Mouse (Mus musculus) hindbrain, embryonic 12.5 days (tissue): ENCODE measurements around the gene Cfc1. TPM values are rescaled to one million over a fixed set of nuclear protein-coding genes. Genes with fewer than 3 reads are reported as not detected.
"Not testable (repeated sequence)": the region's sequence is repeated elsewhere in the genome, so short reads cannot be mapped to it uniquely, and the experiment has no call there.

Experiments
- ATAC-seq: fragments of 200-750 bp; cut with Nextera tagmentation; 2 replicates; pipeline ENCODE4 v1.8.0; 2017; ENCODE audit warnings: moderate TSS enrichment; ENCODE audit not compliant: low FRiP score
- H3K27ac ChIP-seq: fragments of 300-500 bp; sonication (generic); 2 replicates; pipeline ENCODE4 v1.5.1; 2016; ENCODE audit warnings: mild to moderate bottlenecking
- H3K27me3 ChIP-seq: fragments of 300-500 bp; sonication (generic); 2 replicates; pipeline ENCODE4 v1.6.1; 2016; ENCODE audit warnings: mild to moderate bottlenecking
- H3K36me3 ChIP-seq: fragments of 300-500 bp; sonication (generic); 2 replicates; pipeline ENCODE4 v1.6.1; 2016; ENCODE audit warnings: mild to moderate bottlenecking
- H3K4me1 ChIP-seq: fragments of 300-500 bp; sonication (generic); 2 replicates; pipeline ENCODE4 v1.6.1; 2016
- H3K4me2 ChIP-seq: fragments of 300-500 bp; sonication (generic); replicated peaks from 2 replicates; pipeline ENCODE4 v1.6.1; 2016; ENCODE audit warnings: mild to moderate bottlenecking
- H3K4me3 ChIP-seq: fragments of 300-500 bp; sonication (generic); 2 replicates; pipeline ENCODE4 v1.5.1; 2016; ENCODE audit warnings: mild to moderate bottlenecking
- H3K9ac ChIP-seq: fragments of 300-500 bp; sonication (generic); 2 replicates; pipeline ENCODE4 v1.6.1; 2016; ENCODE audit warnings: mild to moderate bottlenecking, moderate library complexity
- H3K9me3 ChIP-seq: fragments of 300-500 bp; sonication (generic); replicated peaks from 2 replicates; pipeline ENCODE4 v1.6.1; 2016; ENCODE audit warnings: mild to moderate bottlenecking
- WGBS: fragments of 180-500 bp; shearing (Covaris S2); methylation state at CpG from one replicate; pipeline ENCODE4 v1.1.7; 2016; 5-methylcytosine and 5-hydroxymethylcytosine counted together
- polyA plus RNA-seq: library from polyadenylated mRNA; unstranded; fragments of >200 nt; fragmentation: Nextera tagmentation; extraction: Ambion mirVana; gene quantifications from 2 replicates; pipeline ENCODE4 v1.2.1, GENCODE M21; 2016

Gene Cfc1
- polyA plus RNA-seq: not detected in 2 replicates

GRCm38 (mm10) chr1:34535043-34535698, at the start of gene Cfc1:
Gene Cfc1, plus strand, starts transcription at chr1:34535648.
- Histone ChIP-seq H3K27me3 (peaks cover 39% of the 10 kb centered on the region), H3K4me1 (peaks cover 12% of the 10 kb centered on the region), H3K4me2 (peak within 1 kb of the TSS; percentile 35)
- not testable (repeated sequence) for H3K27ac ChIP-seq, H3K9ac ChIP-seq, H3K36me3 ChIP-seq, ATAC-seq, H3K4me3 ChIP-seq, H3K9me3 ChIP-seq
- WGBS: 22% methylated on average over 7 of the region's 7 CpGs

GRCm38 (mm10) chr1:34487383-34487782, 48.1 kb upstream of the Cfc1 start:
- Histone ChIP-seq H3K4me2 (no peak overlapping the region), H3K27ac (no peak overlapping the region)
- 89% methylated on average over 3 of the region's 3 CpGs for WGBS

DNA sequence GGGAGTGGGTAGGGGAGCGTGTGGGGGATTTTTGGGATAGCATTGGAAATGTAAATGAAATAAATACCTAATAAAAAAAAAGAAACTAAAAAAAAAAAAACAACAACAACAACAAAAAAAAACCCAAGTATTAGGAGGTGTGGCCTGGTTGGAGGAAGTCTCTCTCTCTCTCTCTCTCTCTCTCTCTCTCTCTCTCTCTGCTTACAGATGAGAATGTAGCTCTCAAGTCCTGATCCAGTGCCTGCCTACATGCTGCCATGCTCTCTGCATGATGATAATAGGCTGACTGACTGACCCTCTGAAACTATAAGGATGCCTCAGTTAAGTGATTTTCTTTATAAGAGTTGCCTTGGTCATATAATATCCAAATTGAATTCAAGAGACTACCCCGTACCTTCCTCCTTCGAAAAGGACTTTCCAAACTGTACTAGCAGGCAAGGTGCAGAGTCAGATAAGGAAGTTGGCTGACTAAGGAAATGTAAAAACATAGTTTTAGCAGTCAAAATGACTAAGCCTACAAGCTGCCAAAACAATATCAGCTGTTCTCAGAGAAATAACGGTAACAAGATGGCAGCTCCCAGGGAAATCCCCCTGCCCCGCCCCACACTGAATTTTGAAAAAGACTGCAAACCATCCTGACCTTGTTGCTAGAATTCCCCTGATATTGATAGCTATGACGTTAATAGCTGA, 45.5 kb upstream of the Cfc1 start:
- Histone ChIP-seq H3K9ac (no peak overlapping the region), H3K27ac (no peak overlapping the region), H3K4me3 (no peak overlapping the region), H3K36me3 (no peaks in the 10 kb centered on the region), H3K27me3 (no peaks in the 10 kb centered on the region), H3K4me2 (no peak overlapping the region), H3K4me1 (peaks cover 5% of the 10 kb centered on the region; the same call in 1 of the 2 replicates), H3K9me3 (no peaks in the 10 kb centered on the region)
- no peak for ATAC-seq
- WGBS: 91% methylated on average over 6 of the region's 6 CpGs

More at GRCm38 (mm10) chr1:34487383-34487782, 48.1 kb upstream of the Cfc1 start:
- Histone ChIP-seq H3K4me3 (no peak overlapping the region), H3K27me3 (0 out of 2 replicates have a peak, but pooled peaks cover 3% of the 10 kb centered on the region), H3K9ac (no peak overlapping the region), H3K4me1 (peaks cover 5% of the 10 kb centered on the region; the same call in 1 of the 2 replicates), H3K9me3 (no peaks in the 10 kb centered on the region), H3K36me3 (no peaks in the 10 kb centered on the region)
- no peak for ATAC-seq

GRCm38 (mm10) chr1:34491480-34491879, 44.0 kb upstream of the Cfc1 start:
- no peaks in the 10 kb centered on the region for H3K36me3 ChIP-seq
- H3K4me2 ChIP-seq: no peak overlapping the region
- H3K4me3 ChIP-seq: no peak overlapping the region
- WGBS: 89% methylated on average over 4 of the region's 4 CpGs
- no peak overlapping the region for H3K27ac ChIP-seq
- ATAC-seq: no peak
- H3K9ac ChIP-seq: no peak overlapping the region
- no peaks in the 10 kb centered on the region for H3K4me1 ChIP-seq
- no peaks in the 10 kb centered on the region for H3K27me3 ChIP-seq
- H3K9me3 ChIP-seq: no peaks in the 10 kb centered on the region

DNA sequence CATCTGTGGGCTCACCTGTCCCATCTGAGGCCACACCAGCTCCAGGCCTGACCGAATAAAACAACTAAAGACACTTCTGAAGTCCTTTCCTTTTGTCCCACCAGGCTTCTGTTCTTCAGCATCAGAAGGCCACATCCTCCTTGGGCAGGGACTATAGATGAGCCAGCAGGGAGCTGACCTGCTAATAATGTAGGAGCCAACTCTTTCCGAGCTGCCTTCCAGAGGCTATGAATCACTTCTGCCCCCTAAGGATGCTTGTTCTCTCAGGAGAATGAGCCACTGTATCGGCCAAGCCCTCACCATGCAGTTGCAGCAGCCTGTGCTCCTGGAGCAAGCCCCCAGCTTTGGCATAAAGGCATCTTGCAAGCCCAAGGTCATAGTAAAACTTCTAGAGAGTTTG, 32.5 kb upstream of the Cfc1 start:
- WGBS: 29% methylated on average over 3 of the region's 3 CpGs
- Histone ChIP-seq H3K4me2 (no peak overlapping the region), H3K4me3 (no peak overlapping the region), H3K4me1 (no peaks in the 10 kb centered on the region), H3K9me3 (no peaks in the 10 kb centered on the region), H3K27me3 (no peaks in the 10 kb centered on the region), H3K9ac (no peak overlapping the region), H3K36me3 (no peaks in the 10 kb centered on the region), H3K27ac (no peak overlapping the region)
- ATAC-seq: no peak

- H3K4me3 ChIP-seq: no peak overlapping the region
- no peaks in the 10 kb centered on the region for H3K36me3 ChIP-seq
- ATAC-seq: no peak
- H3K9me3 ChIP-seq: no peaks in the 10 kb centered on the region
- H3K27me3 ChIP-seq: no peaks in the 10 kb centered on the region
- no peak overlapping the region for H3K4me2 ChIP-seq
- no peak overlapping the region for H3K9ac ChIP-seq
- H3K27ac ChIP-seq: no peak overlapping the region
- H3K4me1 ChIP-seq: no peaks in the 10 kb centered on the region
- WGBS: 56% methylated on average over 7 of the region's 7 CpGs
Measured at GRCm38 (mm10) chr1:34505307-34505706, 30.1 kb upstream of the Cfc1 start.

GRCm38 (mm10) chr1:34505970-34506551, 29.4 kb upstream of the Cfc1 start:
- H3K27me3 ChIP-seq: no peaks in the 10 kb centered on the region
- H3K4me1 ChIP-seq: peaks cover 3% of the 10 kb centered on the region; the same call in 1 of the 2 replicates
- H3K36me3 ChIP-seq: no peaks in the 10 kb centered on the region
- no peak overlapping the region for H3K27ac ChIP-seq
- H3K9ac ChIP-seq: no peak overlapping the region
- H3K9me3 ChIP-seq: no peaks in the 10 kb centered on the region
- 82% methylated on average over 4 of the region's 4 CpGs for WGBS
- no peak overlapping the region for H3K4me3 ChIP-seq
- no peak overlapping the region for H3K4me2 ChIP-seq
- ATAC-seq: no peak

DNA sequence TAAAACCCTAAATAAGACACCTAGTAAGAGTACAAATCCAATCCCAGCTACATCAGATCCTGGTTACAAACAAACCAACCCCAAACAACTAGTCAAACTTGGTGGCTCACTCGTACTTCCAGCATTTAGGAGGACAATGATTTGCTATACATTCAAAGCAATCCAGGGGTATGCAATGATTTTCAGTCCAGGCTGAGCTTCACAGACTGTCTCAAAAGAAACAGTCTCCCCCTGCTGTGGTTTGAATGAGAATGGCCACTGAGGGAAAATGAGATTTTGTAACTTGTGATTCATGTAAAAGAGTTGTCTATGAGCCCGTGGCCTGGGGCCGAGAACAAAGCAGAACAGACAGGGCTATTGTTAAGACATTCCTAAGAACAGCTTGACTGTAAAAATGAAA, 27.5 kb upstream of the Cfc1 start:
- 74% methylated on average over 3 of the region's 3 CpGs for WGBS
- no peak for ATAC-seq
- peaks cover 3% of the 10 kb centered on the region; the same call in 1 of the 2 replicates for H3K4me1 ChIP-seq
- H3K36me3 ChIP-seq: no peaks in the 10 kb centered on the region
- no peak overlapping the region for H3K9ac ChIP-seq
- no peak overlapping the region for H3K4me2 ChIP-seq
- H3K9me3 ChIP-seq: no peaks in the 10 kb centered on the region
- H3K27ac ChIP-seq: no peak overlapping the region
- H3K4me3 ChIP-seq: no peak overlapping the region
- H3K27me3 ChIP-seq: no peaks in the 10 kb centered on the region

DNA sequence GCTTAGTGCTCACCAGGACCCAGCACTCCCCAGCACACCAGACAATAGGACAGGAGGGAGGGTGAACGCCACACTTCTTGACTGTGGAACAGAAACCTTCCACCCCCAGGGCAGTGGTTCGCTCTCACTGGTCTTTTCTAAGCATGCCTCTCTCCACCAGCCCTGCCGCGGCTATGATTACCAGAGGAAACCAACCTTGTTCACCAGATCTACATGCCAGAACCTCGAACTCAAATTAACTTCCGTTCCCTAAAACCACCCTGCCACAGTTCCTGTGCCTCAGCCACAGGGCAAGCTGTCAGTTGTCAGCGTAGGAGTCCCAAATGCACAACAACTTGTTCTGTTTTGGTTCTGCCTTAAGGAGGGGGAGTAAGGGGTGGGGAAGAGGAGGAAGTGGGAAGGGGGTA, 24.9 kb upstream of the Cfc1 start:
- H3K27ac ChIP-seq: no peak overlapping the region
- 9% methylated on average over 7 of the region's 7 CpGs for WGBS
- H3K9ac ChIP-seq: no peak overlapping the region
- H3K4me1 ChIP-seq: peaks cover 3% of the 10 kb centered on the region; the same call in 1 of the 2 replicates
- H3K4me3 ChIP-seq: no peak overlapping the region
- H3K27me3 ChIP-seq: no peaks in the 10 kb centered on the region
- no peaks in the 10 kb centered on the region for H3K36me3 ChIP-seq
- no peaks in the 10 kb centered on the region for H3K9me3 ChIP-seq
- 0 out of 2 replicates have a peak, but pooled peaks have one; percentile 32 for ATAC-seq
- peak overlapping the region; percentile 29 for H3K4me2 ChIP-seq

GRCm38 (mm10) chr1:34511027-34511426, 24.4 kb upstream of the Cfc1 start:
- no peaks in the 10 kb centered on the region for H3K27me3 ChIP-seq
- peak; percentile 29; the same call in 1 of the 2 replicates for ATAC-seq
- no peak overlapping the region for H3K27ac ChIP-seq
- H3K4me3 ChIP-seq: no peak overlapping the region
- no peak overlapping the region for H3K9ac ChIP-seq
- 6% methylated on average over 3 of the region's 3 CpGs for WGBS
- H3K4me1 ChIP-seq: peaks cover 3% of the 10 kb centered on the region; the same call in 1 of the 2 replicates
- no peak overlapping the region for H3K4me2 ChIP-seq
- no peaks in the 10 kb centered on the region for H3K36me3 ChIP-seq
- H3K9me3 ChIP-seq: no peaks in the 10 kb centered on the region

GRCm38 (mm10) chr1:34513068-34513467, 22.4 kb upstream of the Cfc1 start:
- Histone ChIP-seq H3K27me3 (no peaks in the 10 kb centered on the region), H3K4me2 (no peak overlapping the region), H3K4me1 (peaks cover 3% of the 10 kb centered on the region; the same call in 1 of the 2 replicates), H3K4me3 (no peak overlapping the region), H3K27ac (no peak overlapping the region), H3K36me3 (no peaks in the 10 kb centered on the region), H3K9ac (no peak overlapping the region), H3K9me3 (no peaks in the 10 kb centered on the region)
- 82% methylated on average over 4 of the region's 4 CpGs for WGBS
- ATAC-seq: no peak

DNA sequence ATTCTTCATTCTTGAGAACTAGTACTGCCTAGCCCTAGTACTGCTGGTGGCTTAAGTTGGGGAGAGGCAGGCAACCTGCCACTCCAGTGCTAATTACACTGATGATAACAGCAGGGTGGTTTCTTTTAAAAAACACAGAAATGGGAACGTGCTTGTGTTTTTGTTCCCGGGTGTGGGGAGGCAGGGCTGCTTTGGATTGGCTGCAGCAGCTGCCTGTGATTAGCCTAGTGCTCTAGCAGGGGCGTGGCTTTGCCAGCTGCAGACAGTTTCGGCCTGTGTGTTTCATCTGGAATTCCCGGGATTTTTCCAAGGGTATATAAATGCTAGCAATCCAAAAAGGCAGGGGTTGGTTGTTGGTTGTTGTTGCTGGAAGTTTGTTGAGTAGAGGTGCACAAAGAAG, 18.9 kb upstream of the Cfc1 start:
- no peak for ATAC-seq
- no peaks in the 10 kb centered on the region for H3K4me1 ChIP-seq
- 51% methylated on average over 5 of the region's 5 CpGs for WGBS

More for the DNA sequence above, 18.9 kb upstream of the Cfc1 start:
- Histone ChIP-seq H3K9me3 (no peaks in the 10 kb centered on the region), H3K36me3 (no peaks in the 10 kb centered on the region), H3K9ac (no peak overlapping the region), H3K27ac (no peak overlapping the region), H3K4me3 (no peak overlapping the region), H3K4me2 (no peak overlapping the region), H3K27me3 (no peaks in the 10 kb centered on the region)
